Mouse (Mus musculus) limb, embryonic 14.5 days (tissue): Measurements from ENCODE around the gene Dyx1c1. TPM values are rescaled to one million over a fixed set of nuclear protein-coding genes. Genes with fewer than 3 reads are reported as not detected.

Source experiments
- ATAC-seq: fragments of 200-750 bp; cut with Nextera tagmentation; 2 replicates; pipeline ENCODE4 v1.8.0; 2017; ENCODE audit warnings: low read depth, moderate number of reproducible peaks, moderate TSS enrichment; ENCODE audit not compliant: low FRiP score
- DNase-seq: peaks from one replicate; pipeline ENCODE4 v3.0.0-alpha.2; 2015; ENCODE audit warnings: low spot score
- H3K27ac ChIP-seq: fragments of 300-500 bp; sonication (generic); replicated peaks from 2 replicates; pipeline ENCODE4 v1.5.1; 2014; ENCODE audit warnings: low read depth, mild to moderate bottlenecking, low read length, moderate library complexity, mixed read lengths
- H3K27me3 ChIP-seq: fragments of 300-500 bp; sonication (generic); 2 replicates; pipeline ENCODE4 v1.6.1; 2014; ENCODE audit warnings: low read length, mixed read lengths; ENCODE audit not compliant: control insufficient read depth, insufficient read depth
- H3K36me3 ChIP-seq: fragments of 300-500 bp; sonication (generic); 2 replicates; pipeline ENCODE4 v1.6.1; 2014; ENCODE audit warnings: mild to moderate bottlenecking, low read length, moderate library complexity, mixed read lengths; ENCODE audit not compliant: control insufficient read depth, insufficient read depth
- H3K4me1 ChIP-seq: fragments of 300-500 bp; sonication (generic); 2 replicates; pipeline ENCODE4 v1.6.1; 2014; ENCODE audit warnings: antibody characterized with exemption, low read length, mixed read lengths; ENCODE audit not compliant: control insufficient read depth, insufficient read depth
- H3K4me2 ChIP-seq: fragments of 300-500 bp; sonication (generic); replicated peaks from 2 replicates; pipeline ENCODE4 v1.6.1; 2014; ENCODE audit warnings: low read depth, mild to moderate bottlenecking, low read length, moderate library complexity; ENCODE audit not compliant: severe bottlenecking
- H3K4me3 ChIP-seq: fragments of 300-500 bp; sonication (generic); replicated peaks from 2 replicates; pipeline ENCODE4 v1.5.1; 2014; ENCODE audit warnings: low read length
- H3K9ac ChIP-seq: fragments of 300-500 bp; sonication (generic); 2 replicates; pipeline ENCODE4 v1.6.1; 2014; ENCODE audit warnings: mild to moderate bottlenecking, low read depth, low read length, moderate library complexity; ENCODE audit not compliant: severe bottlenecking
- H3K9me3 ChIP-seq: fragments of 300-500 bp; sonication (generic); 2 replicates; pipeline ENCODE4 v1.6.1; 2016; ENCODE audit warnings: low read length; ENCODE audit not compliant: control insufficient read depth
- POLR2A ChIP-seq: fragments of 200-500 bp; IDR thresholded peaks from 2 replicates; pipeline ENCODE4 v1.8.0; 2012; ENCODE audit warnings: inconsistent platforms, mild to moderate bottlenecking, moderate library complexity, borderline replicate concordance; ENCODE audit not compliant: insufficient read depth, insufficient read length; ENCODE audit errors: extremely low read depth
- WGBS: fragments of 180-500 bp; shearing (Covaris S2); extraction: QIAGEN DNeasy Blood & Tissue Kit; methylation state at CpG from one replicate; pipeline ENCODE4 v1.1.7; 2014; 5-methylcytosine and 5-hydroxymethylcytosine counted together
- microRNA-seq: library from miRNA; unstranded; fragments of <30 nt; microRNA quantifications from one replicate; pipeline ENCODE4, GENCODE M21; 2016
- polyA plus RNA-seq, 2 experiments: library from polyadenylated mRNA; depleted of rRNA in 1 of 2; stranded (reverse) in 1 of 2; unstranded in 1 of 2; fragments of >200 nt; fragmentation: Nextera tagmentation in 1 of 2; extraction: Ambion mirVana in 1 of 2; gene quantifications; 2 replicates each; pipeline versions ENCODE4 v1.2.1 to v1.2.3; 2012 to 2014

Gene Dyx1c1
- polyA plus RNA-seq, 2 experiments: 1.6 to 2.0 TPM

DNA sequence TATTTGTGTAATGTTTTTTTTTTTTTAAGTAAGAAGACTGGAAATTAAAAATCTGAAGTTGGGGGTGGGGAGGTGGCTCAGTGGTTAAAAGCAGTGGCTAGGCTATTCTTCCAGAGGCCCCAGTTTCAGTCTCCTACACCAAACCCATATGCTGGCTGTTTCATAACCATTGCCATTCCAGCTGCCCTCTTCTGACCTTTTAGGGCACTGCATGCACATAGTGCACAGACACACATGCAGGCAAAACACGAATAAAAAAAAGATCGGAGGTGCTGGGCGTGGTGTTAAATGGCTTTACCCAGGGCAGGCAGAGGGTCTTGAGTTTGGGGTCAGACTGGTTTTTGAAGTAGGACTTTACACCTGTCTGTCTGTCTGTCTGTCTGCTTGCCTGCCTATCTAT is 47.6 kb downstream of the Dyx1c1 start:
- Histone ChIP-seq H3K9ac (no peak overlapping the region), H3K36me3 (peaks cover 26% of the 10 kb centered on the region), H3K27me3 (no peaks in the 10 kb centered on the region), H3K4me3 (no peak overlapping the region), H3K27ac (no peak overlapping the region), H3K4me1 (no peaks in the 10 kb centered on the region), H3K9me3 (no peaks in the 10 kb centered on the region), H3K4me2 (no peak overlapping the region)
- 96% methylated on average over 3 of the region's 3 CpGs for WGBS
- DNase-seq (no peak), ATAC-seq (no peak)
- TF ChIP-seq POLR2A: no peak

DNA sequence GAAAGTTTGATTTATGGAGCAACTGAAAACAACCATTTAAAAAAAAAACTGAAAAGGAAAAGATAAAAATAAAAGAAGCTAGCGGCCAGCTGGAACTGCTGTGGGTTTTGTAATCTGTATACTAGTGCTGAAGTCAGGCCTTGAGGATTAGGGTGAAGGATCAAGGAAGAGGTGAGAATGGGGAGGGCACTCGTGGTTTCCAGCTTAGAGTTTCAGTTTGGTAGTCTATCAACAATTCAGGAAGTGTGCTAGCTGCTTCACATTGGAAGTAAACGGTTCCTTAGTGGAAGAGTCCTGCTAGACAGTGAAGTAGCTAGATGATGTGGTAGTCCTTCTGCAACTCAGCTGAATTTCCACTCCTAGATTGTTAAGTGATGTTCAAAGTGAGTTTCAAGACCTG is 49.8 kb downstream of the Dyx1c1 start:
- Histone ChIP-seq H3K4me2 (no peak overlapping the region), H3K9ac (no peak overlapping the region), H3K4me1 (no peaks in the 10 kb centered on the region), H3K9me3 (no peaks in the 10 kb centered on the region), H3K36me3 (peaks cover 38% of the 10 kb centered on the region), H3K27me3 (no peaks in the 10 kb centered on the region), H3K4me3 (no peak overlapping the region), H3K27ac (no peak overlapping the region)
- DNase-seq: no peak
- WGBS: 70% methylated on average over 3 of the region's 3 CpGs
- ATAC-seq: no peak
- no peak for TF ChIP-seq POLR2A

DNA sequence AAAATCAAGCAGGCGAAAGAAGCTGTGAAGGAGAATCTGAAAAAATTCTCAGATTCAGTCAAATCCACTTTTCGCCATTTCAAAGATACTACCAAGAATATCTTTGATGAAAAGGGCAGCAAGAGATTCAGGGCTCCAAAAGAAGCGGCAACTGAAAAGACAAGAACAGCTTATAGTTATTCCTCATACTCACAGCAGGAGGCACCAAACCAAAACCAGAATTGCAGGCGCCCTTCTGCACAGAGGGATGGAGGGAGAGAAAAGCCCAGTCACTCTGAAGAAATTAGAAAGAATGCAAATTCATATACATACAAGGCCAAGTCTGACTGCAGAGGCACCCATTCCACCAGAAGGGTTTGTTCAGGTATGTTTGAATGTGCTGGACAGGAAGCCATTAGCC is 54.0 kb downstream of the Dyx1c1 start:
- 91% methylated on average over 4 of the region's 4 CpGs for WGBS
- ATAC-seq: no peak
- Histone ChIP-seq H3K4me2 (no peak overlapping the region), H3K4me1 (no peaks in the 10 kb centered on the region), H3K36me3 (peaks cover 64% of the 10 kb centered on the region), H3K4me3 (no peak overlapping the region), H3K9ac (no peak overlapping the region), H3K27ac (no peak overlapping the region), H3K9me3 (no peaks in the 10 kb centered on the region), H3K27me3 (no peaks in the 10 kb centered on the region)
- no peak for TF ChIP-seq POLR2A
- no peak for DNase-seq

DNA sequence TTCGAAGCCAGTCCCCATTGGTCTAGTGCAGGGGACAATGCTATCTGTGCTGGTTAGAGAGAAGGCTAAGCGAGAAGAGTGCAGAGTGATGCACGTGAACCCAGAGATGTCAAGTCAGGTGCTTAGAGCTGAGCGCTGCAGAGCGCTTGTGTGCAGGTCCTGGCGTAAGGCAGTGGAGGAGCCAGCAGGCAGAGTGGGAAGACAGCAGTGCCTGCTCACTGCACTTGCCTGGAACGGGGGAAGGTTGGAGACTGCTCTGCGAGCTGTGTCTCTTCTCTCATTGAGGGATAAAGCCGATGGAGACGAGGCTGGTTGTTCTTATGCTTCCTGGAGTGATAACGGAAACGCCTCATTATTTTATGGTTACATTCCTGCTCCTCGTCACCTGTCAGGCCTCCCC is 56.1 kb downstream of the Dyx1c1 start:
- DNase-seq: no peak
- Histone ChIP-seq H3K9me3 (no peaks in the 10 kb centered on the region), H3K4me3 (no peak overlapping the region), H3K36me3 (peaks cover 84% of the 10 kb centered on the region), H3K4me1 (no peaks in the 10 kb centered on the region), H3K9ac (no peak overlapping the region), H3K27me3 (no peaks in the 10 kb centered on the region), H3K27ac (no peak overlapping the region), H3K4me2 (no peak overlapping the region)
- no peak for ATAC-seq
- TF ChIP-seq POLR2A: no peak
- 76% methylated on average over 13 of the region's 13 CpGs for WGBS

DNA sequence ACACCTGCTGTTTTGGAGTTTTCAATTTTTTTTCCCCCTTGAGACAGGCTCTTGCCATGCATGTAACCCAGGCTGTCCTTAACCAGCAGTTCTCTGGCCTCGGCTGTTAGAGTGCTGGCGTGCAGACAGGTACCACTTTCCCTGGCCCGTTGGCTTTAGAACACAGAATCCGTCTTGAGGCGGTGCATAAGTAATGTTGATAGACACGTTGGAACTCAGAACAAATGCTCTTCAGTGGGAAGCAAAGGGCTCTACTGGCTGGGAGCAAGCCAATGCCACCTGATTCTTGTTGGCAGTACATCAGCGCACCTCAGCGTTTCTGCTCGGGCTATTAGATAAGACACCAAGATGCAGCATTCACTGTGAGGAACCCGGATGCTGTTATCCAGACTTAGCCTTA is 61.3 kb downstream of the Dyx1c1 start:
- TF ChIP-seq POLR2A: no peak
- 94% methylated on average over 10 of the region's 10 CpGs for WGBS
- Histone ChIP-seq H3K27me3 (no peaks in the 10 kb centered on the region), H3K4me3 (no peak overlapping the region), H3K4me1 (no peaks in the 10 kb centered on the region), H3K9ac (no peak overlapping the region), H3K9me3 (no peaks in the 10 kb centered on the region), H3K27ac (no peak overlapping the region), H3K36me3 (peaks cover 71% of the 10 kb centered on the region), H3K4me2 (no peak overlapping the region)
- ATAC-seq (no peak), DNase-seq (no peak)

DNA sequence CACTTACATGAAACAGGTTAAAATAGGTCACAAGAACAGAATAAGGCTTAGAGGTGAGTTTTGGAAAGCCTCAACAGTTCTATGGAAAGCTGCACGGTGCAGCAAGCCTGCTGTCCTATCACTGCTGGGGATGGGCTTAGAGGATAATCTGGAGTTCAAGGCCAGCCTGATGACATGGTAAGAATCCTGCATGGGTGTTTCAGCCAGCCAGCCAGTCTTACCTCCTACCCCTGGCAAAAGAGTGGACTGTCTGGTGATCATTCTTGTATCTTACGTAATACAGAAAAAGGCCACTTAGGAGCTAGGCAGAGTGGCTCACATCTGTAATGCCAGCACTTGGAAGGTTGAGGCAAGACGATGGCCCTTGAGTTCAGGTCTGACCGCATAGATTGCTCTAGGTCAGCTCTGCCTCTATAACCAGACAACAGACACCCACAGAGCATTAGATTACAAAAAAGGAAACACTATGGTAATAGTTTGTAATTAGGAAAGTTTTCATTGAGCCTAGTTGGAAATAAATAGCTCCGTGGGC is 62.0 kb downstream of the Dyx1c1 start:
- H3K27me3 ChIP-seq: no peaks in the 10 kb centered on the region
- H3K4me3 ChIP-seq: no peak overlapping the region
- peaks cover 65% of the 10 kb centered on the region for H3K36me3 ChIP-seq
- H3K9me3 ChIP-seq: no peaks in the 10 kb centered on the region
- TF ChIP-seq POLR2A: no peak
- ATAC-seq (no peak), DNase-seq (no peak)
- no peaks in the 10 kb centered on the region for H3K4me1 ChIP-seq
- no peak overlapping the region for H3K27ac ChIP-seq
- no peak overlapping the region for H3K9ac ChIP-seq
- WGBS: 93% methylated on average over 5 of the region's 5 CpGs
- H3K4me2 ChIP-seq: no peak overlapping the region

Small RNA genes within 50 kb of the gene (microRNA-seq; reads per million reads assigned to microRNA genes)
- not detected for gene Gm27353

Other genes with a start within 250 kb of the Dyx1c1 start
- gene Prtg, start 151.9 kb upstream of the Dyx1c1 start, polyA plus RNA-seq (2012; rRNA removed): 0.57 and 0.60 TPM in 2 replicates
- 0.46 and 0.87 TPM in 2 replicates for gene Prtg, start 151.9 kb upstream of the Dyx1c1 start, polyA plus RNA-seq (2014; fragmentation: Nextera tagmentation; extraction: Ambion mirVana)
- 11.0 and 11.2 TPM in 2 replicates for gene Pygo1, start 33.1 kb upstream of the Dyx1c1 start, polyA plus RNA-seq (2012; rRNA removed)
- gene Pygo1, start 33.1 kb upstream of the Dyx1c1 start, polyA plus RNA-seq (2014; fragmentation: Nextera tagmentation; extraction: Ambion mirVana): 8.4 and 10.4 TPM in 2 replicates
- gene Gm44503, start 67 bp downstream of the Dyx1c1 start, polyA plus RNA-seq (2012; rRNA removed): not detected in 2 replicates
- gene Gm44503, start 67 bp downstream of the Dyx1c1 start, polyA plus RNA-seq (2014; fragmentation: Nextera tagmentation; extraction: Ambion mirVana): not detected in 2 replicates
- 8.1 and 9.9 TPM in 2 replicates for gene Ccpg1os, start 26.6 kb downstream of the Dyx1c1 start, polyA plus RNA-seq (2012; rRNA removed)
- 8.8 and 10.7 TPM in 2 replicates for gene Ccpg1os, start 26.6 kb downstream of the Dyx1c1 start, polyA plus RNA-seq (2014; fragmentation: Nextera tagmentation; extraction: Ambion mirVana)
- 12.3 and 14.6 TPM in 2 replicates for gene Ccpg1, start 26.6 kb downstream of the Dyx1c1 start, polyA plus RNA-seq (2012; rRNA removed)
- gene Ccpg1, start 26.6 kb downstream of the Dyx1c1 start, polyA plus RNA-seq (2014; fragmentation: Nextera tagmentation; extraction: Ambion mirVana): 28.1 and 28.3 TPM in 2 replicates
- 20.8 and 23.1 TPM in 2 replicates for gene Pigb, start 81.6 kb downstream of the Dyx1c1 start, polyA plus RNA-seq (2012; rRNA removed)
- gene Pigb, start 81.6 kb downstream of the Dyx1c1 start, polyA plus RNA-seq (2014; fragmentation: Nextera tagmentation; extraction: Ambion mirVana): 15.2 and 17.2 TPM in 2 replicates
- 4.5 and 5.7 TPM in 2 replicates for gene Rab27a, start 86.1 kb downstream of the Dyx1c1 start, polyA plus RNA-seq (2012; rRNA removed)
- gene Rab27a, start 86.1 kb downstream of the Dyx1c1 start, polyA plus RNA-seq (2014; fragmentation: Nextera tagmentation; extraction: Ambion mirVana): 2.8 and 3.3 TPM in 2 replicates
- 0.04 and 0.06 TPM in 2 replicates for gene Khdc3, start 143.1 kb downstream of the Dyx1c1 start, polyA plus RNA-seq (2012; rRNA removed)
- 0.15 and 0.21 TPM in 2 replicates for gene Khdc3, start 143.1 kb downstream of the Dyx1c1 start, polyA plus RNA-seq (2014; fragmentation: Nextera tagmentation; extraction: Ambion mirVana)
- gene Gm20509, start 143.7 kb downstream of the Dyx1c1 start, polyA plus RNA-seq (2012; rRNA removed): not detected in 2 replicates
- not detected in 2 replicates for gene Gm20509, start 143.7 kb downstream of the Dyx1c1 start, polyA plus RNA-seq (2014; fragmentation: Nextera tagmentation; extraction: Ambion mirVana)
- 63.1 and 66.0 TPM in 2 replicates for gene Rsl24d1, start 154.6 kb downstream of the Dyx1c1 start, polyA plus RNA-seq (2012; rRNA removed)
- 115 TPM in 2 replicates for gene Rsl24d1, start 154.6 kb downstream of the Dyx1c1 start, polyA plus RNA-seq (2014; fragmentation: Nextera tagmentation; extraction: Ambion mirVana)